9 mouse cellular contexts compared by ENCODE assay signal in the genomic region with DNA sequence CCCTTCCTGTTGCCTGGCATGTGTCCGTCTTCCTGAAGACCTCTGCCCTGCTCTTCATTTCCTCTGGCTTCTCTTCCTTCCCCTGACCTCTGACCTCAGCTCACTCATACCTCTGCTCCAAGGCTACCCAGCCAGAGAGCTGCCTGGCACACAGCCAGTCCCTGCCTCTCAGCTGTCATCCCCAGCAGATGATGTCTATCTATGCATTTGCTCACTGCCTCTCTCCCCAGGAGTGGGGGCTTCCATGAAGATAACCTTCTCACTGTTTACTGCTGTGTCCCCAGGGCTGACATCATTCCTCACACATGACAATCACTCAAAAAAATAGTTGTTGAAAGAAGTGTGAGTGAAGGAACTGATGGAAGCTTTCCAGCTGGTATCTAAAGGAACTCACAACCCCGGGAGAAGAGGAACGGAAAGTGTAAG. TPM values are rescaled to one million over a fixed set of nuclear protein-coding genes. Genes with fewer than 3 reads are reported as not detected.
DNase-seq lines count a peak whose midpoint lies in the region; ATAC-seq lines count a peak whose summit lies in the region.
"Had no signal": no experiment of that assay in that cellular context is flagged by ENCODE, and none has a peak within 500 bp of the region (broad histone marks: within the 10 kb centered on the region; RNA-seq: fewer than 3 reads in every experiment).

No protein-coding gene starts in this region.

- H3K27me3 ChIP-seq in heart, embryonic 11.5 days (ENCODE audit: control insufficient read depth, insufficient read depth, low read length): no peaks in the 10 kb centered on the region
- H3K27me3 ChIP-seq in hindbrain, embryonic 12.5 days: no peaks in the 10 kb centered on the region

- 21% methylated on average over 3 of the region's 3 CpGs for WGBS in heart, embryonic 11.5 days (ENCODE audit: insufficient replicate concordance)
- WGBS in hindbrain, embryonic 12.5 days: 71% methylated on average over 3 of the region's 3 CpGs

- no peaks in the 10 kb centered on the region for H3K9me3 ChIP-seq in heart, embryonic 11.5 days (replicated peaks; ENCODE audit: control insufficient read depth, low read length)
- no peaks in the 10 kb centered on the region for H3K9me3 ChIP-seq in hindbrain, embryonic 12.5 days (replicated peaks)

- H3K4me1 ChIP-seq in heart, embryonic 11.5 days (ENCODE audit: control insufficient read depth, insufficient read depth, low read length): peaks cover 23% of the 10 kb centered on the region
- H3K4me1 ChIP-seq in hindbrain, embryonic 12.5 days: peaks cover 4% of the 10 kb centered on the region; the same call in 1 of the 2 replicates

- H3K4me3 ChIP-seq in heart, embryonic 11.5 days (ENCODE audit: low read depth, low read length): no peak overlapping the region
- no peak overlapping the region for H3K4me3 ChIP-seq in hindbrain, embryonic 12.5 days
- H3K4me3 ChIP-seq: heart, adult 2 months had no signal

- H3K36me3 ChIP-seq in heart, embryonic 11.5 days (ENCODE audit: control insufficient read depth, insufficient read depth, low read length): no peaks in the 10 kb centered on the region
- no peaks in the 10 kb centered on the region for H3K36me3 ChIP-seq in hindbrain, embryonic 12.5 days

- ATAC-seq in heart, embryonic 11.5 days (replicated peaks; ENCODE audit: insufficient number of reproducible peaks, low FRiP score, low TSS enrichment): peak; percentile 32
- ATAC-seq in hindbrain, embryonic 12.5 days (ENCODE audit: low FRiP score): no peak

- peak; percentile 95 for DNase-seq in heart, adult 11 months
- DNase-seq in heart, postnatal 25 days (ENCODE audit: low spot score): no peak
- peak; percentile 82 to 83 for DNase-seq in kidney, postnatal 25 days
- DNase-seq in lung, postnatal 14 days: peak; percentile 49
- no peak for DNase-seq in frontal cortex, postnatal 36 days (ENCODE audit: low spot score in 2 of 2)
- DNase-seq in right cerebral cortex, postnatal 14 days: no peak

- intact Hi-C loops in heart, postnatal 25 days (cut with DNase I): no loop called here

- no peak overlapping the region for H3K9ac ChIP-seq in heart, embryonic 11.5 days (ENCODE audit: low read depth, low read length)
- H3K9ac ChIP-seq in hindbrain, embryonic 12.5 days: no peak overlapping the region

- 0 out of 2 replicates have a peak overlapping the region, but pooled peaks have one; percentile 29 for H3K27ac ChIP-seq in heart, embryonic 11.5 days (ENCODE audit: low read depth, low read length)
- H3K27ac ChIP-seq in hindbrain, embryonic 12.5 days: no peak overlapping the region
- H3K27ac ChIP-seq: heart, adult 2 months had no signal

- no peak overlapping the region for H3K4me2 ChIP-seq in heart, embryonic 11.5 days
- H3K4me2 ChIP-seq in hindbrain, embryonic 12.5 days (replicated peaks): no peak overlapping the region

RNA-seq across cellular contexts. Expression of a gene that starts 12.6 kb away (rescaled TPM):
- 10 to 100 TPM; 27.0 to 27.7 TPM for total RNA-seq in heart, postnatal 25 days (2021)
- polyA plus RNA-seq in heart, embryonic 11.5 days (2014; fragmentation: Nextera tagmentation; extraction: Ambion mirVana): 19.4 and 22.3 TPM in 2 replicates
- polyA plus RNA-seq in hindbrain, embryonic 12.5 days (2016; fragmentation: Nextera tagmentation; extraction: Ambion mirVana): 34.5 and 37.2 TPM in 2 replicates

Comparison
In these comparisons a context has a peak if more than half of its experiments do, and no peak if none do; other contexts are left out.
1. DNase-seq: peak in heart, adult 11 months (single experiment), kidney, postnatal 25 days (2 of 2) and lung, postnatal 14 days (single experiment); none in heart, postnatal 25 days (single experiment), frontal cortex, postnatal 36 days (0 of 2) and right cerebral cortex, postnatal 14 days (single experiment).